ENCODE assay signal across 21 mouse cellular contexts in the genomic region with DNA sequence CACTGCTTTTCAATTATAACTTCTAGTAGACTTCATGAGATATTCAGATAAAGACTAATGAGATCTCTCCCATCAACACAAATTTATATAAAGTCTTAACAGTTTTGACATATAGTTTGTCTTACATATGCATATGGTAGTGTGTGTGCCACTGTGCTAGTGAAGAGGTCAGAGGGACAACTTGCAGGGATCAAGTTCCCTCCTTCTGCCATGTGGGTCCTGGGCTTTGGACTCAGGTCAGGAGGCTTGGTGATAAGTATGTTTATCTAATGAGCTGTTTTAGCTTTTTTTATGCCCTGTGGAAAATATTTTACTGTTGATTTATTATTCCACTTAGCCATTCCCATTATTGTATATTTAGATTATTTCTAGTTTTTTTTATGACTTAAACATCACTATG.
"Had no signal": no experiment of that assay in that cellular context is flagged by ENCODE, and none has a peak within 500 bp of the region (broad histone marks: within the 10 kb centered on the region; RNA-seq: fewer than 3 reads in every experiment).

No protein-coding gene starts in this region.

- H3K9ac ChIP-seq: liver, embryonic 12.5 days; liver, embryonic 14.5 days; lung, embryonic 15.5 days; midbrain, embryonic 12.5 days; neural tube, embryonic 13.5 days; neural tube, embryonic 15.5 days had no signal

- H3K4me2 ChIP-seq: liver, embryonic 12.5 days; lung, embryonic 15.5 days; midbrain, embryonic 12.5 days; neural tube, embryonic 13.5 days; neural tube, embryonic 15.5 days had no signal

- H3K27me3 ChIP-seq: liver, embryonic 12.5 days; lung, embryonic 15.5 days; midbrain, embryonic 12.5 days; neural tube, embryonic 13.5 days; neural tube, embryonic 15.5 days had no signal

- H3K4me1 ChIP-seq: liver, embryonic 12.5 days had no signal

- H3K9me3 ChIP-seq: liver, embryonic 12.5 days; lung, embryonic 15.5 days; midbrain, embryonic 10.5 days; midbrain, embryonic 12.5 days; neural tube, embryonic 13.5 days; neural tube, embryonic 15.5 days had no signal

- H3K36me3 ChIP-seq: liver, embryonic 12.5 days; lung, embryonic 15.5 days; midbrain, embryonic 10.5 days; midbrain, embryonic 12.5 days; neural tube, embryonic 13.5 days; neural tube, embryonic 15.5 days had no signal

- DNase-seq: lung, adult 18-20 months; lung, postnatal 14 days; lung, postnatal 4 days; midbrain, embryonic 14.5 days; retina, postnatal 1 day; right cerebral cortex, adult 18-20 months; right cerebral cortex, postnatal 25 days; right cerebral cortex, postnatal 4 days; spleen, adult 18-20 months; thymus, adult 18-20 months; thymus, postnatal 14 days; thymus, postnatal 36 days had no signal

- H3K4me3 ChIP-seq: liver, embryonic 12.5 days; lung, embryonic 15.5 days; midbrain, embryonic 10.5 days; midbrain, embryonic 12.5 days; myocyte; neural tube, embryonic 13.5 days; neural tube, embryonic 15.5 days had no signal

- H3K27ac ChIP-seq: liver, embryonic 12.5 days; liver, embryonic 14.5 days; lung, embryonic 15.5 days; midbrain, embryonic 10.5 days; midbrain, embryonic 12.5 days; neural tube, embryonic 13.5 days; neural tube, embryonic 15.5 days had no signal

- ATAC-seq: liver, embryonic 12.5 days; midbrain, embryonic 16.5 days had no signal
